Mouse (Mus musculus): Measurements from ENCODE around the gene Fars2. TPM values are rescaled to one million over a fixed set of nuclear protein-coding genes. Genes with fewer than 3 reads are reported as not detected.
"Not testable (repeated sequence)": the region's sequence is repeated elsewhere in the genome, so short reads cannot be mapped to it uniquely, and the experiment has no call there.

Gene Fars2
- polyA plus RNA-seq, 1 experiment from 2014 or later: 31.0 TPM

DNA sequence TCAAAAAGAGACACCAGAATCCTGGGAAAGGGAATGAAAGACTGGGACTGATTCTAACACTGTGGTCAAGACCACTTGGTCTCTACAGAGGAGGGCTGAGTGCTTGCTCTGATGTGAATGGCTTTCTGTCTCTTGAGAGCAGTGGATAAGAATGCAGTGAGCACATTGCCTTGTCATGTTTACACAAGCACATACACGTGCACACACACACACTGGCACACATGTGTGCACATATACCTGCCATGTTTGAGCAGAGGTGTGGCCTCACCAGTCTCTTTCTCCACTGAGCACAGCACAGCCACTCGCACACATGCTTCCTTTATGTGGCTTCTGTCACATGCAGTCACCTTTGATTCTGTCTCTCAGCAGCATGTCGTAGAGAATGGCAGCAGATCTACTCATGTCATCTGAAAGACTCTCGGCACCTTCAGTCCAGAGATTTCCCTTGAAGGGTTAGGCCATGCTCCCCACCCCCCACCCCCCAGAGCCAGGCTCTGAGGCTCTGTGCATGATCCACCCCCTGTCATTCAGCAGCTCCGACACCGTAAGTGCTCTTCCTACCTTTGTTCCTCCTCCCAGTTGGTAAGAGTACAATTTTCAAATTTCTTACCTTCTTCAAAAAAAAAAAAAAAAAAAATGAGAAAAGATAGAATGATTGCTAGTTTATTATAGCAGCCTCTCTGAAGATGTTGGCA is 313.4 kb downstream of the Fars2 start:
- peaks cover 5% of the 10 kb centered on the region for H3K4me1 ChIP-seq (replicated peaks)
- H3K4me3 ChIP-seq: no peak overlapping the region
- H3K36me3 ChIP-seq: no peaks in the 10 kb centered on the region
- whole genome bisulfite sequencing: 76% methylated on average over 6 of the region's 6 CpGs
- H3K9me3 ChIP-seq: no peaks in the 10 kb centered on the region
- DNase-seq (ENCODE audit: low spot score): no peak
- H3K27ac ChIP-seq: no peak overlapping the region
- no peaks in the 10 kb centered on the region for H3K27me3 ChIP-seq (ENCODE audit: insufficient read depth, poor library complexity, severe bottlenecking)

DNA sequence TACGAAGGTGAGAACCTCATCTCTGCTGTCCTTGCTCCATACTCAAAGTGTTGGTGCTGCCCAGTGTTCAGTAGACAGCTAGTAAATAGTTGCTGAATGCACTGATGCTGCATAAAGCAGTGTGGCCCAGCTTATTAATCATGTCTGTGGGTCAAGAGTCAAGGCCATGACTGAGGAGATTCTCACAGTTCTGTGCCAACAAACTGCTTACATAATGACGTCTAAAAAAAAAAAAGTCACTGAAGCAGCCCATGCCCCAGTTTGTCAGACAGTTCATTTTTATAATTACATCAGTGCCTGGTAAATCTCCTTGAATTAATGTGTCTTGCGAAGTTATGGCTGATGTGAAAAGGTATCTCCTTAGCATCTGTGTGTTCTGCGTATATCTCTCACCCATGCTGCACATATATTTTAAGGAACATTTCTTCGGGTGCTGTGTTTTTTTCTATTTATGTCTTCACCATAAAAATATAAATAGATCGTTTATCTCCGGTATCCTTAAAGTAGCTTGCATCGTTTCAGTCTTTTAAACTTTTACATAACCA is 314.8 kb downstream of the Fars2 start:
- peaks cover 5% of the 10 kb centered on the region for H3K4me1 ChIP-seq (replicated peaks)
- no peaks in the 10 kb centered on the region for H3K27me3 ChIP-seq (ENCODE audit: insufficient read depth, poor library complexity, severe bottlenecking)
- DNase-seq (ENCODE audit: low spot score): no peak
- H3K36me3 ChIP-seq: no peaks in the 10 kb centered on the region
- H3K9me3 ChIP-seq: no peaks in the 10 kb centered on the region
- no peak overlapping the region for H3K27ac ChIP-seq
- 94% methylated on average over 8 of the region's 8 CpGs for WGBS
- no peak overlapping the region for H3K4me3 ChIP-seq

DNA sequence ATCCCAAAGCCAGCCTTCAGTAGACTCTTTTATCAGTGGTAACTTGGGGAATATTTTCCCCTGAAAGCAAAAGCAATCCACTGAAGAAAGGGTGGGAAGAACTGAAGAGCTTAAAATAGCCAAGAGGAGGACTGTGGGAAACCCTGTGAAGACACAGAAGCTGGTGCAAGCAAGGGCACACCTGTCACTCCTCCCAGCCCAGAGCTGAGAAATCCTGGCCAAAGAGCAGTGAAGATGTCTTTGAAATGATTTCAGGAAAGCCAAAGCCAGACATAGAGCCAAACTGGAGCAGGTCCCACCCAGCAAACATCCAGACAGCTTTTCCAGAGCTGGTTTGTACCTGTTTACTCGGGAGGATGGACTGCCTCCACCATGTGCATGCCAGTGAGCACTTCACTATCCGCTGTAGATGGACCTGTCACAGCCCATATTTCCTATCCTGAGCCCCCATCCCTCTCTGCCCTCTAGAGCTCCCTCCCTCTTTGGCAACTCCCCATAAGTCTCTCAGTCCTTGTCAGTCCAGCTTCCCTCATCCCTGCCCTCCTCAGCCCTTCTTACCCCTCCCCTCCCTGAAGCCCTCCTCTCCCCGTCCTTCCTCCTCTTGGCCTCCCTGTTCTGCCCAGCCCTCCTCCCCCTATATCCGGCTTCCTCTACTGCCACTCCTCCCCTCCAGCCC is 327.7 kb downstream of the Fars2 start:
- H3K4me3 ChIP-seq: no peak overlapping the region
- 66% methylated on average over 4 of the region's 4 CpGs for WGBS
- H3K27me3 ChIP-seq (ENCODE audit: insufficient read depth, poor library complexity, severe bottlenecking): peaks cover 37% of the 10 kb centered on the region
- no peak overlapping the region for H3K27ac ChIP-seq
- H3K4me1 ChIP-seq (replicated peaks): peaks cover 6% of the 10 kb centered on the region; the same call in 1 of the 2 replicates
- no peak for DNase-seq (ENCODE audit: low spot score)
- H3K36me3 ChIP-seq: no peaks in the 10 kb centered on the region
- H3K9me3 ChIP-seq: no peaks in the 10 kb centered on the region

DNA sequence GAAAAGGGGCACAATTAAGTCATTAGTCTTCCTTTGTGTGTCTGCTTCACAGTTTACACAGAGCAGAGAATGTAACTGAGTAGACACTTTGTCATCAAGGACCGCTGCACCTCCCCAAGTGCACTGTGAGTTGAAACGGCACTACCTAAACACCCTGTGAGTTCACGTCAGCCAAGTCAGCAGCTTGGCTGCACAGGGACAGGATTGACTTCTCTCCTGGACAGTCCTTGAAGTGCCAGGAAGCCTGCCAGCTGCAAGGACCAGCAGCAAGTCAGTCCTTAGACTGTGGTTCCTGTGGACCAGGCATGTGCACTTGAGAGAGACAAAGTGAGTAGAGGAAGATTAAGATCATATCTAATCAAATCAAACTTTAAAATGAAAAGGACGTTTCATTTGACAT is 330.7 kb downstream of the Fars2 start:
- peaks cover 52% of the 10 kb centered on the region for H3K27me3 ChIP-seq (ENCODE audit: insufficient read depth, poor library complexity, severe bottlenecking)
- H3K36me3 ChIP-seq: no peaks in the 10 kb centered on the region
- 51% methylated on average over 4 of the region's 4 CpGs for WGBS
- no peak overlapping the region for H3K27ac ChIP-seq
- H3K4me1 ChIP-seq (replicated peaks): peaks cover 6% of the 10 kb centered on the region; the same call in 1 of the 2 replicates
- no peak for DNase-seq (ENCODE audit: low spot score)
- H3K9me3 ChIP-seq: no peaks in the 10 kb centered on the region
- no peak overlapping the region for H3K4me3 ChIP-seq

DNA sequence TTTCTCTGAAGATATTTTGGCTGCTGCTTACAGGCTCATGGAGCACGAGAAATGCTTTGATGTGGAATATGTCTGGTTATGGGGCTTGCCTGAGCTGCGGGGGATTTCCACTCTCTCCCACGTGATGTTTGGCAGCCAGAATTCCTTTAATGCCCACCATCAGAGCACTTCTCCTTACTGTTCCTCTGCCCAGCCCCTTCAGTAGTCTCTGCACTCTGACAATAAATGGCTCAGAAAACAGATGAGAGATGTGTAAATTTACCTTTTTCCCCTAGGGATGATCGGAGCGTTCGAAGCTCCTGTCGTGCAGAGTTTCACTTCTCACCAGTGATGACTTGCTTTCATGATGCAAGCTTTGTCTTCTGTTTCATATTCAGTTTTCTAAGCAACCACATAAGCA is 331.4 kb downstream of the Fars2 start:
- Histone ChIP-seq H3K27me3 (ENCODE audit: insufficient read depth, poor library complexity, severe bottlenecking) (peaks cover 46% of the 10 kb centered on the region), H3K27ac (no peak overlapping the region), H3K4me1 (replicated peaks) (peaks cover 6% of the 10 kb centered on the region; the same call in 1 of the 2 replicates), H3K4me3 (no peak overlapping the region), H3K9me3 (no peaks in the 10 kb centered on the region), H3K36me3 (no peaks in the 10 kb centered on the region)
- DNase-seq (ENCODE audit: low spot score): no peak
- WGBS: 89% methylated on average over 7 of the region's 7 CpGs

DNA sequence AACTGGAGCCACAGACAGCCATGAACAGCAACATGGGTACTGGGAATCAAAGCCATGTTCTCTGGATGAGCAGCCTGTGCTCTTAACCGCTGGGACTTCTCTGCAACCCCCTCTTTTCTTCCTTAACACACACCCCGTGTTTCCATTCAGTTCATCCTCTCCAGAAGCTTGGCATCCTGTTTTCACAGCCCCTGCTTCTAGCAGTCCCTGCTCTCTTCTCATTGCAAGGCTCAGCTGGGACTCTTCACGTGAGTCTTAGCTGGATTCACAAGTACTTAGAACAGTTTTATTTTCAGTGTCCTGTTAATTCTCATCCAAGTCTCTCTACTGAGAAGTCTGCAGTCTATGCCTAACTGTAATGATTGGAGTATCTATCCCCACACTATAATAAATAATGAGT is 334.2 kb downstream of the Fars2 start:
- Histone ChIP-seq H3K27me3 (ENCODE audit: insufficient read depth, poor library complexity, severe bottlenecking) (peaks cover 24% of the 10 kb centered on the region; the same call in 1 of the 2 replicates), H3K27ac (no peak overlapping the region), H3K9me3 (no peaks in the 10 kb centered on the region), H3K4me3 (no peak overlapping the region), H3K36me3 (no peaks in the 10 kb centered on the region), H3K4me1 (replicated peaks) (peaks cover 4% of the 10 kb centered on the region; the same call in 1 of the 2 replicates)
- DNase-seq (ENCODE audit: low spot score): no peak
- 86% methylated on average over 3 of the region's 3 CpGs for WGBS

DNA sequence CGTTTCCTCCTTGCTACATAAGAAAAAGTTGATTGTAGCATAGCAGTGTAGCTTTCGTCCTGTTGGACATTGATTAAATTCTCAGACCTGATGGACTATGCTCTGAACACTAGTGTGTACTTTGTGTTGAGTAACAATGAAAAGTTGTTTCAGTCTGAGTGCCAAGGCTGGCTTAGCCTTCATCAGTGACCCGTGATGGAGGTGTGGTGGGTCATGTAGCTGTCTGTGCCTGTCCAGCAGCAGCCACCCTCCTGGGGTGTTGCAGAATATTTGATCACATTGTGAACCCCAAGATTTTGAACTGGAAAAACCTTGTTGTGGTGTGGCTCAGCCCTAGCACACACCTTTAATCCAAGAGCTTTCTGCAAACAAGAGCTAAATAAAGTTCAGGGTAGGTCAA is 343.3 kb downstream of the Fars2 start:
- H3K4me1 ChIP-seq (replicated peaks): no peaks in the 10 kb centered on the region
- 73% methylated on average over 3 of the region's 3 CpGs for WGBS
- H3K9me3 ChIP-seq: no peaks in the 10 kb centered on the region
- H3K4me3 ChIP-seq: no peak overlapping the region
- H3K27me3 ChIP-seq (ENCODE audit: insufficient read depth, poor library complexity, severe bottlenecking): no peaks in the 10 kb centered on the region
- H3K27ac ChIP-seq: no peak overlapping the region
- H3K36me3 ChIP-seq: no peaks in the 10 kb centered on the region
- no peak for DNase-seq (ENCODE audit: low spot score)

DNA sequence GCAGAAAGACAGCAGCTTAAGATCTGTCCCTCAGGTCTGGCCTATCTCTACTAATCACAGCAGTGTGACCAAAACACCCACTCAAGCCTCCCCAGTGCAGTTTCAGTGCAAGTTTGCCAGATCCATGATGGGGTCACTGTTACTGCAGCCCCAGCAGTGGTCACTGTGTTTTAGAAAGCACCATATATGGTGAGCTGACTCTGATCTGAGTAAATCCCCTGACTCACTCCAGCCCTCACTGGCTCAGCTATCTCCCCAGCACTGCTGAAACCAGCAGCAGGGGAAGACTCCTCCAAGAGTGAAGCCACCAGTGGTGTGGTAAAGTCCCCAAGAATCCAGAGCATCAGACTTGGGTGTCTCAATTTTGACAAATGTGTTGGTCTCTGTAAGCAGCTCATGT is 346.5 kb downstream of the Fars2 start:
- H3K36me3 ChIP-seq: no peaks in the 10 kb centered on the region
- no peaks in the 10 kb centered on the region for H3K4me1 ChIP-seq (replicated peaks)
- H3K27ac ChIP-seq: no peak overlapping the region
- H3K4me3 ChIP-seq: no peak overlapping the region
- no peak for DNase-seq (ENCODE audit: low spot score)
- no peaks in the 10 kb centered on the region for H3K27me3 ChIP-seq (ENCODE audit: insufficient read depth, poor library complexity, severe bottlenecking)
- no peaks in the 10 kb centered on the region for H3K9me3 ChIP-seq

DNA sequence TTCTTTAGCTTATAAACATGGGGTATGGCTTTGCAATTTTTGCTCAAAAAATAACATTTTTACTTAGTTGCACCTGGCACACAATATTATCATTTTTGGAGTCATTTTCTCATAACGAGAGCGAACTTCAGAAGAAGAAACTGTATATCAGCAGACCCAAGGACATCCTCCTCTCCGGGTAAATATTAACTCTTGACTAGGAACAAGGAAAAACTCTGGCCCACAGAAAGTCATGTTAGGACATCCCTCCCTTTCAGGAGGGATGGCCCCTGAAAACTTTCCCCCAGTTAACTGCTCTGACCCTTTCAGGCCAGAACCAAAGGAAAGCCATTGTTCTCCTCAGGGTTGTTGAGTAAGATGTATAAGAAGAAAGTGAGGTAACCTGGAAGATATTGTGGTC is 348.9 kb downstream of the Fars2 start:
- H3K4me1 ChIP-seq (replicated peaks); H3K27ac ChIP-seq; H3K9me3 ChIP-seq; H3K36me3 ChIP-seq; H3K27me3 ChIP-seq (ENCODE audit: insufficient read depth, poor library complexity, severe bottlenecking); H3K4me3 ChIP-seq; DNase-seq (ENCODE audit: low spot score): not testable (repeated sequence)
- WGBS: 93% methylated on average over 3 of the region's 3 CpGs

DNA sequence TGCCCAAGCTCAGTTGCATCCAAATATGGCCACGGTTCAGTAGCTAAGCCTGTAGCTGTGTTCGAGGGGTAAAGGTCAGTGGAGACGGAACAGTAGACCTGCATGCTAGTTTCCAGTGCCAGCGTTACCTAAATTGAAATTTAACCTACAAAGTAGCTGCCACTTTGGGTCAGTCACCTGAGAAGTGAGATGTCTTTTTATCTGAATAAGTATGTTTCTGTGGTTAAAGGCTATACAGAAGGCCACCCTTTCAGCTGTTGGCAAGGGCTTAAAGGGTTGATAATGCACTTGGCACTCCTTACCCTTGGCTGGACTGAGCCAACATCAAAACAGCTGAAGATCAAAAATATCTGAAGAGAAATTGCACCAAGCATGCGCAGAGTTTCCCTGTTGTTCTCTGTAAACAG is 349.3 kb downstream of the Fars2 start:
- H3K27me3 ChIP-seq (ENCODE audit: insufficient read depth, poor library complexity, severe bottlenecking): no peaks in the 10 kb centered on the region
- no peaks in the 10 kb centered on the region for H3K4me1 ChIP-seq (replicated peaks)
- no peaks in the 10 kb centered on the region for H3K9me3 ChIP-seq
- H3K36me3 ChIP-seq: no peaks in the 10 kb centered on the region
- no peak overlapping the region for H3K4me3 ChIP-seq
- 94% methylated on average over 5 of the region's 5 CpGs for WGBS
- no peak overlapping the region for H3K27ac ChIP-seq
- no peak for DNase-seq (ENCODE audit: low spot score)

DNA sequence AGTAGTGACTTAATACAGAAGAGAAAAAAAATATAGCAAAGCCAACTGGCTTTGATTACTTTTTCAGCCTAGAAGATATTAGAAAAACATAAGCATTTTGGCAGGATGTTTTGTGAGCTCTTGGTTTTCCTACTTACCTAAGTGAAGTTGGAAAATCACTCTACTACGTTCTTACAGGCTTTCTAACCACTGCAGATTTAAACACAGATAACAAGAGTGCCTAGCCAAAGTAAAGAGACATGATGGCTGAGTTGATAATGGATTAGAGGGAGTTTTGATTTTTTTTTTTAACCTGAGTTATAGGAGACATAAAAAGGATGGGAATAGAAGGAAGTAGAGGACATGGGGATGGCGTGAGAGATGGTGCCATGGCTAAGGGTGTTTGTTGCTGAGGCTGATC is 350.6 kb downstream of the Fars2 start:
- H3K36me3 ChIP-seq: no peaks in the 10 kb centered on the region
- no peaks in the 10 kb centered on the region for H3K4me1 ChIP-seq (replicated peaks)
- no peak for DNase-seq (ENCODE audit: low spot score)
- WGBS: 91% methylated on average over 2 of the region's 2 CpGs
- no peak overlapping the region for H3K4me3 ChIP-seq
- H3K27me3 ChIP-seq (ENCODE audit: insufficient read depth, poor library complexity, severe bottlenecking): no peaks in the 10 kb centered on the region
- no peak overlapping the region for H3K27ac ChIP-seq
- no peaks in the 10 kb centered on the region for H3K9me3 ChIP-seq

DNA sequence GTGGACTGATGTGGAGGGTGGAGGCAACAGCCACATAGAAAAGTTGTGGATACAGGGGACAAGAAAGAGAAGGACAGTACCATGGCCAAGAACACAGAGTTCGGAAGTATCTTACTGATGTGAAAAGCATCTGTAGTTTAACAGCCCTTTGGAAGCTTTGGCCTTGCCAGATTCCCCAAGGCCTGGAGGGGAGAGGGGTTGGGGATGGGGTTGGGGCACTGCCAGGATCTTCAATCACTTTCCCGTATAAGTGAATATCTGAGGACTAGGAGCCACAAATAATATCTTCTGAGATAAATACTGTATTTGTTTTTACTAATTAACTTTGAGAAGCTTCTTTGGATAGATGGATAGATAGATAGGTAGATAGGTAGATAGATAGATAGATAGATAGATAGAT is 351.8 kb downstream of the Fars2 start:
- 91% methylated on average over 2 of the region's 2 CpGs for WGBS
- H3K4me1 ChIP-seq (replicated peaks): no peaks in the 10 kb centered on the region
- H3K36me3 ChIP-seq: no peaks in the 10 kb centered on the region
- no peaks in the 10 kb centered on the region for H3K27me3 ChIP-seq (ENCODE audit: insufficient read depth, poor library complexity, severe bottlenecking)
- no peak overlapping the region for H3K4me3 ChIP-seq
- no peak for DNase-seq (ENCODE audit: low spot score)
- H3K27ac ChIP-seq: no peak overlapping the region
- H3K9me3 ChIP-seq: no peaks in the 10 kb centered on the region

DNA sequence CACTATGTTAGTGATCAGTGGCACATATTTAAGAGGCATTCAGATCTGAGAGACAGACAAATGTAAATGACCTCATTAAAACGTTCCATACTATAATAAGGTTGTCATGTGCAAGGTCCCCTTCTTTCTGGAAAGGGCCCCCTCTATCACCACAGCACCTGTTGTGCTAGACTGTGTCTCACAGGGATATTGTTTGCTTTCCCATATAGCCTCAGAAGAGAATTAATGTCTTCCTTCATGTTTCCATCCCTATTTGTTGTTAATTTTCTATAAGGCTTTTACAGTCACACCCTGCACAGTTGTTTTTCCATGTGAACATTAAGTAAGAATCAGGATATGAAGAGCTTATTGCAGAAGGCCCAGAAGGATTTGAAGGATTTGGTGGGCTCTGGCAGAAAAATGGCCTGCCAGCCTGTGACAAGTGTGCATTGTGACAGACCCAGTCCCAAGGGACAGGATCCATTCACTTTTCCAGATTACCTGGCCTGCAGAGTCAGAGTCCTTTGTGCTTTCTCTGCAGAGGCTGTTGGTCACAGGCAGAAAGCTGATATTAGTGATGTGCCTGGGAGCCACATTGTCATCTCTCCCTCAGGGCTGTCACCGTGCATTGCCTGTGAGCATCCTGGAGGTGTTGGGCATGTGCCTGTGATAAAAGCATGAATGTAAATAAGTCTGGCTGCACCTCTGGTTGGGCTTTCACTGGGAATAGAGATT is 352.4 kb downstream of the Fars2 start:
- H3K27ac ChIP-seq: no peak overlapping the region
- no peaks in the 10 kb centered on the region for H3K36me3 ChIP-seq
- no peak for DNase-seq (ENCODE audit: low spot score)
- 73% methylated on average over 2 of the region's 2 CpGs for WGBS
- no peaks in the 10 kb centered on the region for H3K27me3 ChIP-seq (ENCODE audit: insufficient read depth, poor library complexity, severe bottlenecking)
- no peak overlapping the region for H3K4me3 ChIP-seq
- H3K4me1 ChIP-seq (replicated peaks): no peaks in the 10 kb centered on the region
- no peaks in the 10 kb centered on the region for H3K9me3 ChIP-seq

Data from hindbrain, embryonic 10.5 days (tissue).